Mouse (Mus musculus): ENCODE results near the gene Pck2. TPM values are rescaled to one million over a fixed set of nuclear protein-coding genes. Genes with fewer than 3 reads are reported as not detected.
A peak's percentile ranks its signal among the peaks of the same experiment; 100 is the strongest.

The Pck2 gene
- total and polyA plus RNA-seq, 3 experiments: 10.7 to 33.6 (median 23.9) TPM

GRCm38 (mm10) chr14:55585566-55585960 is 45.5 kb downstream of the Pck2 start:
- Histone ChIP-seq H3K4me1 (ENCODE audit: insufficient read depth, low read depth, low read length) (peaks cover 78% of the 10 kb centered on the region), H3K9me3 (replicated peaks) (no peaks in the 10 kb centered on the region), H3K27me3 (ENCODE audit: insufficient read depth, low read length) (no peaks in the 10 kb centered on the region), H3K36me3 (replicated peaks) (peaks cover 55% of the 10 kb centered on the region), H3K4me3 (ENCODE audit: low read depth, low read length) (peak overlapping the region; percentile 90; the same call in 1 of the 2 replicates)
- DNase-seq (ENCODE audit: low spot score) (no peak), ATAC-seq (ENCODE audit: extremely low read depth, insufficient number of reproducible peaks, low FRiP score, poor library complexity, severe bottlenecking) (no peak)
- TF ChIP-seq CTCF (IDR thresholded peaks at IDR 0.05; ENCODE audit: low read depth, low read length) (no peak), TAL1 (conservative IDR thresholded peaks at IDR 0.05; ENCODE audit: low read depth, low read length) (peak; percentile 62)

- Histone ChIP-seq H3K36me3 (replicated peaks) (peaks cover 49% of the 10 kb centered on the region), H3K27me3 (ENCODE audit: insufficient read depth, low read length) (no peaks in the 10 kb centered on the region), H3K4me3 (ENCODE audit: low read depth, low read length) (no peak overlapping the region; the same call in 1 of the 2 replicates), H3K9me3 (replicated peaks) (no peaks in the 10 kb centered on the region), H3K4me1 (ENCODE audit: insufficient read depth, low read depth, low read length) (peaks cover 72% of the 10 kb centered on the region)
- TF ChIP-seq GATA1 (IDR thresholded peaks at IDR 0.05; ENCODE audit: borderline replicate concordance, low read length) (no peak), POLR2AphosphoS5 (IDR thresholded peaks at IDR 0.05; ENCODE audit: insufficient replicate concordance, low read depth, low read length) (no peak), GATA2 (IDR thresholded peaks at IDR 0.05; ENCODE audit: borderline replicate concordance, low read depth, low read length) (no peak), CTCF (IDR thresholded peaks at IDR 0.05; ENCODE audit: low read depth, low read length) (no peak), TAL1 (conservative IDR thresholded peaks at IDR 0.05; ENCODE audit: low read depth, low read length) (no peak; the same call in 1 of the 2 replicates)
- ATAC-seq (ENCODE audit: extremely low read depth, insufficient number of reproducible peaks, low FRiP score, poor library complexity, severe bottlenecking): peak; percentile 17
- DNase-seq (ENCODE audit: low spot score): peak; percentile 31
Measured at GRCm38 (mm10) chr14:55586149-55586548, 46.1 kb downstream of the Pck2 start.

DNA sequence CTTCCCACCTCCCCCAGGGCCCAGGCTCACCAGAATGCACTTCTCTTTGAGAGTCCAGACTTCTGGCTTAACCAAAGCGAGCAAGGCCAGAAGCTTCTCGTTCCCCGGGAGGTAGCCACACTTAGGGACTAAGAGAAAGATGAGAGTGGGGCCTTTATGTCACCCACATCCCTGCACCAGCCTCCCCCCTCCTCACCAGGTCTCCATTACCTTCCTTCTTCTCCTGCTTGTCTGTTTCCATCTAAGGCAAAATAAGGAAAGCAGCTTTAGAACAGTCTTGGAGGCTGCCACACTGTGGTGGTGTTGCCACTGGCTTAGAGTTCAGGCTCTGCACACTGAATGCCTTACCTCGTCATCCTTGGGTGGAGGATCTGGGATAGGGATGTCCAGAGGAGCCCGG is 49.2 kb downstream of the Pck2 start:
- no peaks in the 10 kb centered on the region for H3K27me3 ChIP-seq (ENCODE audit: insufficient read depth, low read length)
- DNase-seq (ENCODE audit: low spot score) (no peak), ATAC-seq (ENCODE audit: extremely low read depth, insufficient number of reproducible peaks, low FRiP score, poor library complexity, severe bottlenecking) (no peak)
- peak overlapping the region; percentile 96; the same call in 1 of the 2 replicates for H3K4me3 ChIP-seq (ENCODE audit: low read depth, low read length)
- peaks cover 76% of the 10 kb centered on the region for H3K4me1 ChIP-seq (ENCODE audit: insufficient read depth, low read depth, low read length)
- H3K36me3 ChIP-seq (replicated peaks): peaks cover 42% of the 10 kb centered on the region
- TF ChIP-seq TAL1 (conservative IDR thresholded peaks at IDR 0.05; ENCODE audit: low read depth, low read length) (no peak), GATA2 (IDR thresholded peaks at IDR 0.05; ENCODE audit: borderline replicate concordance, low read depth, low read length) (no peak), GATA1 (IDR thresholded peaks at IDR 0.05; ENCODE audit: borderline replicate concordance, low read length) (no peak), CTCF (IDR thresholded peaks at IDR 0.05; ENCODE audit: low read depth, low read length) (no peak), POLR2AphosphoS5 (IDR thresholded peaks at IDR 0.05; ENCODE audit: insufficient replicate concordance, low read depth, low read length) (no peak)
- no peaks in the 10 kb centered on the region for H3K9me3 ChIP-seq (replicated peaks)

DNA sequence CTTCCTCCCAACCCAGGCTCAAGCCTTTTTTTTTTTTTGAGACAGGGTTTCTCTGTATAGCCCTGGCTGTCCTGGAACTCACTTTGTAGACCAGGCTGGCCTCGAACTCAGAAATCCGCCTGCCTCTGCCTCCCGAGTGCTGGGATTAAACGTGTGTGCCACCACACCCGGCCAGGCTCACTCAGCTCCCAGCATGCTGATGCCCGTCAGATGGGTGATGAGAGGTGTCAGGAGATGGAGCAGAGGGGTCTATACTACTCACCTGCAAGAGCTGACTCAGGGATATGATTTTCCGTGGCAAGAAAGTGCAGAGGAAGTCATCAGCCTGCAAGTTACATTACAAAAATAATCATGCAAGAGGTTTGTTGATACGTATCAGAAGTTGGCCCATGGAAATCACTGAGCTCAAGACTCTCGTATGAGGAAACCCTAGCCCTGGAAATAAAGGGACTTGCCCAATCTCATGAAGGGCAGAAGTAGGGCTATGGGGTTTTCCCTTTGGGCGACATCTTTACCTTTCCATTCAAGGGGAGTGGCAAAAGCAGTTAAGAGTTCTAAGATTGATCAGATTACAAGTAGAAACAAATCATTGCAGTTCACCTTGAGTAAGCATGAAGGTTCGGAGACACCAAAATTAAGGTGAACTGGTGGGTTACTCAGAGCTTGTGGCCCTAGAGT is 49.8 kb downstream of the Pck2 start:
- Histone ChIP-seq H3K27me3 (ENCODE audit: insufficient read depth, low read length) (no peaks in the 10 kb centered on the region), H3K4me3 (ENCODE audit: low read depth, low read length) (peak overlapping the region; percentile 96), H3K4me1 (ENCODE audit: insufficient read depth, low read depth, low read length) (peaks cover 75% of the 10 kb centered on the region), H3K9me3 (replicated peaks) (no peaks in the 10 kb centered on the region), H3K36me3 (replicated peaks) (peaks cover 49% of the 10 kb centered on the region)
- DNase-seq (ENCODE audit: low spot score): no peak
- no peak for ATAC-seq (ENCODE audit: extremely low read depth, insufficient number of reproducible peaks, low FRiP score, poor library complexity, severe bottlenecking)
- no peak for TF ChIP-seq GATA2 (IDR thresholded peaks at IDR 0.05; ENCODE audit: borderline replicate concordance, low read depth, low read length)
- TF ChIP-seq POLR2AphosphoS5 (IDR thresholded peaks at IDR 0.05; ENCODE audit: insufficient replicate concordance, low read depth, low read length): no peak
- no peak for TF ChIP-seq TAL1 (conservative IDR thresholded peaks at IDR 0.05; ENCODE audit: low read depth, low read length)
- no peak for TF ChIP-seq GATA1 (IDR thresholded peaks at IDR 0.05; ENCODE audit: borderline replicate concordance, low read length)

GRCm38 (mm10) chr14:55590748-55591330 is 50.8 kb downstream of the Pck2 start, which contains the start of gene Psme2:
Gene Psme2, minus strand, starts transcription at chr14:55591113.
- ATAC-seq (ENCODE audit: extremely low read depth, insufficient number of reproducible peaks, low FRiP score, poor library complexity, severe bottlenecking) (peak; percentile 87), DNase-seq (ENCODE audit: low spot score) (peak; percentile 91)
- Histone ChIP-seq H3K36me3 (replicated peaks) (peaks cover 58% of the 10 kb centered on the region), H3K4me3 (ENCODE audit: low read depth, low read length) (peak within 1 kb of the TSS; percentile 96), H3K4me1 (ENCODE audit: insufficient read depth, low read depth, low read length) (peaks cover 67% of the 10 kb centered on the region), H3K27me3 (ENCODE audit: insufficient read depth, low read length) (no peaks in the 10 kb centered on the region), H3K9me3 (replicated peaks) (no peaks in the 10 kb centered on the region)
- TF ChIP-seq POLR2AphosphoS5 (IDR thresholded peaks at IDR 0.05; ENCODE audit: insufficient replicate concordance, low read depth, low read length) (no peak), TAL1 (conservative IDR thresholded peaks at IDR 0.05; ENCODE audit: low read depth, low read length) (no peak), GATA1 (IDR thresholded peaks at IDR 0.05; ENCODE audit: borderline replicate concordance, low read length) (no peak), CTCF (IDR thresholded peaks at IDR 0.05; ENCODE audit: low read depth, low read length) (no peak), GATA2 (IDR thresholded peaks at IDR 0.05; ENCODE audit: borderline replicate concordance, low read depth, low read length) (no peak)

DNA sequence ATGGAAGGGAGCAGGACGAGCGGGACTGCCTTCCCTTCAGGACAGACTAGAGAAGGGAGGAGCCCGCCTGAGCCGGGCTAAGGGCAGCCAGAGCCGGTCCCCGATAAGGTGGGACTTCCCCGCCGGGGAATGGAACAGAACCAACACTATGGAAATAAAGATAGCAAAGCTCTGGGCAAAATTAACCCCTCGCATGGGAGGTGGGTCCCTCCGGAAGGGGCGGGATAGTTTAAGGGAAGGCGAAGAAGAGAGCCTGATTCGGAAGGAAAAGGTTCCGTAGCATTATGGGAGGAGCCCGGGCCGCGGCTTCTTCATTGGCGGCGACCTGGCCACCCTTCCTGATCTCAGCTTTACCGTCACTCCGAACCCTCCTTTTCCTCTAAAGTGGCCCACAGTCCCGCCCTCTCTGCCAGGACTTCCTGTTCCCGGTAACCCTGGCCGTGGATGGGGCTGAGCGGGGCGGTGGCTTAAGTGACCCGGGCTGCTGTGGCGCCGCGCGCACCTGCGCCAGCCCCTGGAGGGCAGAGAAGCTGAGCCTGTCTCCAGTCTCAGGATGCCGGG is 51.3 kb downstream of the Pck2 start, which contains the start of gene Rnf31:
Rnf31 (plus strand) TSS at position 378 of the 561 bp plus-strand sequence.
- DNase-seq (ENCODE audit: low spot score) (peak; percentile 87), ATAC-seq (ENCODE audit: extremely low read depth, insufficient number of reproducible peaks, low FRiP score, poor library complexity, severe bottlenecking) (peak; percentile 79)
- Histone ChIP-seq H3K4me3 (ENCODE audit: low read depth, low read length) (peak within 1 kb of the TSS; percentile 96), H3K27me3 (ENCODE audit: insufficient read depth, low read length) (no peaks in the 10 kb centered on the region), H3K4me1 (ENCODE audit: insufficient read depth, low read depth, low read length) (peaks cover 62% of the 10 kb centered on the region), H3K36me3 (replicated peaks) (peaks cover 64% of the 10 kb centered on the region), H3K9me3 (replicated peaks) (no peaks in the 10 kb centered on the region)
- no peak for TF ChIP-seq GATA2 (IDR thresholded peaks at IDR 0.05; ENCODE audit: borderline replicate concordance, low read depth, low read length)
- no peak for TF ChIP-seq POLR2AphosphoS5 (IDR thresholded peaks at IDR 0.05; ENCODE audit: insufficient replicate concordance, low read depth, low read length)
- TF ChIP-seq CTCF (IDR thresholded peaks at IDR 0.05; ENCODE audit: low read depth, low read length): no peak
- no peak for TF ChIP-seq TAL1 (conservative IDR thresholded peaks at IDR 0.05; ENCODE audit: low read depth, low read length)
- no peak for TF ChIP-seq GATA1 (IDR thresholded peaks at IDR 0.05; ENCODE audit: borderline replicate concordance, low read length)

Data from G1E (cell line).